Mouse (Mus musculus): ENCODE measurements around the gene Tspan10. TPM values are rescaled to one million over a fixed set of nuclear protein-coding genes. Genes with fewer than 3 reads are reported as not detected.

Tspan10 gene
- total RNA-seq, 2 experiments from 2014 or later: 0.24 to 2.3 TPM

GRCm38 (mm10) chr11:120453306-120453705 is 10.9 kb downstream of the Tspan10 start, which contains the start of gene Pde6g:
Pde6g (minus strand) TSS chr11:120453500.
- DNase-seq: no peak
- intact Hi-C loops (cut with DNase I): no loop called here

GRCm38 (mm10) chr11:120454965-120455364 is 12.5 kb downstream of the Tspan10 start:
- DNase-seq: no peak
- intact Hi-C loops (cut with DNase I): no loop called here

GRCm38 (mm10) chr11:120455413-120455812 is 13.0 kb downstream of the Tspan10 start:
- intact Hi-C loops (cut with DNase I): no loop called here
- no peak for DNase-seq

- DNase-seq: peak in 1 of 2 experiments; percentile 23
- intact Hi-C loops (cut with DNase I): no loop called here
These were observed 14.9 kb downstream of the Tspan10 start for GRCm38 (mm10) chr11:120457370-120457769.

GRCm38 (mm10) chr11:120457772-120458751 is 15.6 kb downstream of the Tspan10 start, which contains the start of the genes Oxld1 and Ccdc137:
Oxld1 (minus strand) TSS chr11:120458068.
Ccdc137 (plus strand) TSS chr11:120458115.
- intact Hi-C loops (cut with DNase I): no loop called here
- peak; percentile 87 to 89 for DNase-seq

- DNase-seq: no peak
- intact Hi-C loops (cut with DNase I): no loop called here
These were observed 16.6 kb downstream of the Tspan10 start for GRCm38 (mm10) chr11:120458847-120459597.

- intact Hi-C loops (cut with DNase I): no loop called here
- no peak for DNase-seq
These were observed 21.1 kb downstream of the Tspan10 start for GRCm38 (mm10) chr11:120463536-120463935.

GRCm38 (mm10) chr11:120464365-120464764 is 21.9 kb downstream of the Tspan10 start:
- intact Hi-C loops (cut with DNase I): no loop called here
- DNase-seq: no peak

- no peak for DNase-seq
- intact Hi-C loops (cut with DNase I): no loop called here
These were observed 23.1 kb downstream of the Tspan10 start for GRCm38 (mm10) chr11:120465521-120465920.

- DNase-seq: peak; percentile 95
- intact Hi-C loops (cut with DNase I): no loop called here
These were observed 24.7 kb downstream of the Tspan10 start, which contains the start of gene Arl16 for GRCm38 (mm10) chr11:120467051-120467735. Arl16 (minus strand) TSS chr11:120467607.

- no peak for DNase-seq
- intact Hi-C loops (cut with DNase I): no loop called here
These were observed 25.3 kb downstream of the Tspan10 start for GRCm38 (mm10) chr11:120467736-120468092.

GRCm38 (mm10) chr11:120472052-120472451 is 29.6 kb downstream of the Tspan10 start:
- intact Hi-C loops (cut with DNase I): no loop called here

GRCm38 (mm10) chr11:120483448-120483934 is 41.0 kb downstream of the Tspan10 start:
- DNase-seq: no peak
- intact Hi-C loops (cut with DNase I): no loop called here

More at GRCm38 (mm10) chr11:120472052-120472451, 29.6 kb downstream of the Tspan10 start:
- DNase-seq: no peak

- DNase-seq: peak; percentile 93 to 94
- intact Hi-C loops (cut with DNase I): no loop called here
These were observed 42.0 kb downstream of the Tspan10 start, which contains the start of gene Mrpl12 for GRCm38 (mm10) chr11:120484265-120484981. Mrpl12 (plus strand) TSS chr11:120484613.

- intact Hi-C loops (cut with DNase I): loop anchor here (5.0 kb wide), 1 partner anchor 292 kb away; no protein-coding TSS in a partner anchor
- no peak for DNase-seq
These were observed 42.8 kb downstream of the Tspan10 start for GRCm38 (mm10) chr11:120485251-120485650.

GRCm38 (mm10) chr11:120488516-120488915 is 46.1 kb downstream of the Tspan10 start:
- DNase-seq: no peak
- intact Hi-C loops (cut with DNase I): loop anchor here (5.0 kb wide), 1 partner anchor 289 kb away; no protein-coding TSS in a partner anchor

GRCm38 (mm10) chr11:120489054-120489761 is 46.8 kb downstream of the Tspan10 start:
- intact Hi-C loops (cut with DNase I): loop anchor here (5.0 kb wide), 1 partner anchor 288 kb away; no protein-coding TSS in a partner anchor
- DNase-seq: peak; percentile 82 to 85

- DNase-seq: no peak
- intact Hi-C loops (cut with DNase I): loop anchor here (5.0 kb wide), 1 partner anchor 122 kb away; no protein-coding TSS in a partner anchor
These were observed 48.0 kb downstream of the Tspan10 start for GRCm38 (mm10) chr11:120490291-120491046.

Measured in heart, postnatal 10 days (tissue).